Mouse (Mus musculus) limb, embryonic 11.5 days (tissue): Measurements from ENCODE around the gene 1700069L16Rik. TPM values are rescaled to one million over a fixed set of nuclear protein-coding genes. Genes with fewer than 3 reads are reported as not detected.

ENCODE experiments used
- ATAC-seq: fragments of 200-750 bp; cut with Nextera tagmentation; 2 replicates; pipeline ENCODE4 v1.8.0; 2017; ENCODE audit warnings: low read depth; ENCODE audit not compliant: insufficient number of reproducible peaks, low FRiP score, low TSS enrichment
- DNase-seq: peaks from one replicate; pipeline ENCODE4 v3.0.0-alpha.2; 2015; ENCODE audit warnings: low spot score
- H3K27ac ChIP-seq: fragments of 300-500 bp; sonication (generic); replicated peaks from 2 replicates; pipeline ENCODE4 v1.5.1; 2014; ENCODE audit warnings: low read depth, mild to moderate bottlenecking, low read length
- H3K27me3 ChIP-seq: fragments of 300-500 bp; sonication (generic); 2 replicates; pipeline ENCODE4 v1.6.1; 2014; ENCODE audit warnings: mild to moderate bottlenecking, low read length, mixed read lengths; ENCODE audit not compliant: control insufficient read depth, insufficient read depth
- H3K36me3 ChIP-seq: fragments of 300-500 bp; sonication (generic); 2 replicates; pipeline ENCODE4 v1.6.1; 2014; ENCODE audit warnings: mild to moderate bottlenecking, low read length, moderate library complexity, mixed read lengths; ENCODE audit not compliant: control insufficient read depth, insufficient read depth
- H3K4me1 ChIP-seq: fragments of 300-500 bp; sonication (generic); 2 replicates; pipeline ENCODE4 v1.6.1; 2014; ENCODE audit warnings: low read length, mixed read lengths; ENCODE audit not compliant: control insufficient read depth, insufficient read depth
- H3K4me2 ChIP-seq: fragments of 300-500 bp; sonication (generic); 2 replicates; pipeline ENCODE4 v1.6.1; 2014; ENCODE audit warnings: low read depth, mild to moderate bottlenecking, moderate library complexity; ENCODE audit not compliant: severe bottlenecking
- H3K4me3 ChIP-seq: fragments of 300-500 bp; sonication (generic); 2 replicates; pipeline ENCODE4 v1.5.1; 2014; ENCODE audit warnings: low read depth, low read length
- H3K9ac ChIP-seq: fragments of 300-500 bp; sonication (generic); 2 replicates; pipeline ENCODE4 v1.6.1; 2014; ENCODE audit warnings: mild to moderate bottlenecking, low read length
- H3K9me3 ChIP-seq: fragments of 300-500 bp; sonication (generic); 2 replicates; pipeline ENCODE4 v1.6.1; 2016; ENCODE audit warnings: low read length; ENCODE audit not compliant: control insufficient read depth
- WGBS: fragments of 180-500 bp; shearing (Covaris S2); extraction: QIAGEN DNeasy Blood & Tissue Kit; methylation state at CpG from one replicate; pipeline ENCODE4 v1.1.7; 2014; 5-methylcytosine and 5-hydroxymethylcytosine counted together
- polyA plus RNA-seq: library from polyadenylated mRNA; unstranded; fragments of >200 nt; fragmentation: Nextera tagmentation; extraction: Ambion mirVana; gene quantifications from 2 replicates; pipeline ENCODE4 v1.2.1, GENCODE M21; 2014

The 1700069L16Rik gene
- polyA plus RNA-seq, 1 experiment from 2014 or later = not detected

DNA sequence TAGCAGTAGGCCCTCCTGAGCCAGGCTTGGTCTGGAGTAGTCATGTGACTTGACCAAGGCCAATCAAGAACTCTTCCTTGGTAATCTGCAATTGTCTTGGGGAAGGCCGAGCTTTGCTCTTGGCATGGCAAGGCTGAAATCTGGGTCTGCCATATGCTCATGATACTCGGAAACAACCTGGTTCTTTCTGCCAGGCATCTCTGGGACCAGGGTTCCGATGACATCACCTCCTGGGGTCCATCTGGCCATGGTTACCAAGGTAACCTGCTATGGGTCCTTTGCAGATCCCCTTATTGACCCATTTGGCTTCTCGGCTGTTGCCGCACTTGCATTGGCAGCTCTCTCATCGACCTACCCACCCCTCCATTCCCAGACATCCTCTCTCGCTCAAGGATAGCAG lies 3.4 kb upstream of the 1700069L16Rik start:
- H3K27ac ChIP-seq = no peak overlapping the region
- H3K4me1 ChIP-seq = peaks cover 7% of the 10 kb centered on the region; the same call in 1 of the 2 replicates
- DNase-seq = no peak
- no peaks in the 10 kb centered on the region for H3K9me3 ChIP-seq
- H3K4me3 ChIP-seq = no peak overlapping the region
- ATAC-seq = no peak
- no peaks in the 10 kb centered on the region for H3K36me3 ChIP-seq
- 60% methylated on average over 7 of the region's 7 CpGs for WGBS
- H3K4me2 ChIP-seq = no peak overlapping the region
- H3K9ac ChIP-seq = no peak overlapping the region
- no peaks in the 10 kb centered on the region for H3K27me3 ChIP-seq

DNA sequence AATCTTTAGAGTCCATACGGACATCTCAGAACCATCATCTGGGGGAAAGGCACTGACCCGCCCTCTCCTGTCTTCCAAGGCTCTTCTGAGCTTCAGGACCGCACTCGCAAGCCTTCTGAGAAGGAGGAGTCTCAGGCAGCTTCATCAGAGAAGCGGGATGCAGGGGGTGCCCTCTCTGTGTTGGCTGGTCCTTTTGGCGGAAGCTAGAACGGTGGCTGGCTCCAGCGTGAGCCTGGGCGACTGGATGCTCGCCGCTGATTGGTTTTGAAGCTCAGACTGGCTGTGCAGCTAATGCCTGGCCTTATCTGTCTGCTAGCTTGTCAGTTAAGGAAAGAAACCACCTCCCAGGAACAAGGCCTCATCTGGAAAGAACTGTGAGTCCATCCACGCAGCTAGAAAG lies 2.7 kb upstream of the 1700069L16Rik start:
- 66% methylated on average over 12 of the region's 12 CpGs for WGBS
- H3K9me3 ChIP-seq = no peaks in the 10 kb centered on the region
- H3K4me2 ChIP-seq = no peak overlapping the region
- no peaks in the 10 kb centered on the region for H3K36me3 ChIP-seq
- no peak overlapping the region for H3K9ac ChIP-seq
- no peak overlapping the region for H3K27ac ChIP-seq
- no peak overlapping the region for H3K4me3 ChIP-seq
- ATAC-seq (no peak), DNase-seq (no peak)
- H3K4me1 ChIP-seq = peaks cover 7% of the 10 kb centered on the region; the same call in 1 of the 2 replicates
- no peaks in the 10 kb centered on the region for H3K27me3 ChIP-seq

GRCm38 (mm10) chr5:113726618-113727017 lies 2.0 kb upstream of the 1700069L16Rik start:
- H3K9me3 ChIP-seq = no peaks in the 10 kb centered on the region
- DNase-seq = no peak
- no peaks in the 10 kb centered on the region for H3K27me3 ChIP-seq
- WGBS = 74% methylated on average over 6 of the region's 6 CpGs
- no peak for ATAC-seq
- no peak overlapping the region for H3K27ac ChIP-seq
- no peaks in the 10 kb centered on the region for H3K36me3 ChIP-seq
- H3K4me2 ChIP-seq = no peak overlapping the region
- H3K9ac ChIP-seq = no peak overlapping the region
- H3K4me3 ChIP-seq = no peak overlapping the region
- H3K4me1 ChIP-seq = peaks cover 7% of the 10 kb centered on the region; the same call in 1 of the 2 replicates

- 78% methylated on average over 12 of the region's 12 CpGs for WGBS
- peaks cover 7% of the 10 kb centered on the region; the same call in 1 of the 2 replicates for H3K4me1 ChIP-seq
- ATAC-seq (no peak), DNase-seq (no peak)
- H3K27ac ChIP-seq = no peak overlapping the region
- H3K4me3 ChIP-seq = no peak overlapping the region
- no peaks in the 10 kb centered on the region for H3K9me3 ChIP-seq
- H3K9ac ChIP-seq = no peak overlapping the region
- no peak overlapping the region for H3K4me2 ChIP-seq
- H3K27me3 ChIP-seq = no peaks in the 10 kb centered on the region
- H3K36me3 ChIP-seq = no peaks in the 10 kb centered on the region
Observed at GRCm38 (mm10) chr5:113725417-113725816, 845 bp upstream of the 1700069L16Rik start.

GRCm38 (mm10) chr5:113723567-113724237 lies 870 bp downstream of the 1700069L16Rik start:
- Histone ChIP-seq H3K27me3 (no peaks in the 10 kb centered on the region), H3K27ac (no peak overlapping the region), H3K9me3 (no peaks in the 10 kb centered on the region), H3K9ac (no peak overlapping the region), H3K4me1 (peaks cover 2% of the 10 kb centered on the region; the same call in 1 of the 2 replicates), H3K4me2 (no peak overlapping the region), H3K4me3 (no peak overlapping the region), H3K36me3 (no peaks in the 10 kb centered on the region)
- WGBS = 37% methylated on average over 8 of the region's 8 CpGs
- DNase-seq (no peak), ATAC-seq (no peak)

DNA sequence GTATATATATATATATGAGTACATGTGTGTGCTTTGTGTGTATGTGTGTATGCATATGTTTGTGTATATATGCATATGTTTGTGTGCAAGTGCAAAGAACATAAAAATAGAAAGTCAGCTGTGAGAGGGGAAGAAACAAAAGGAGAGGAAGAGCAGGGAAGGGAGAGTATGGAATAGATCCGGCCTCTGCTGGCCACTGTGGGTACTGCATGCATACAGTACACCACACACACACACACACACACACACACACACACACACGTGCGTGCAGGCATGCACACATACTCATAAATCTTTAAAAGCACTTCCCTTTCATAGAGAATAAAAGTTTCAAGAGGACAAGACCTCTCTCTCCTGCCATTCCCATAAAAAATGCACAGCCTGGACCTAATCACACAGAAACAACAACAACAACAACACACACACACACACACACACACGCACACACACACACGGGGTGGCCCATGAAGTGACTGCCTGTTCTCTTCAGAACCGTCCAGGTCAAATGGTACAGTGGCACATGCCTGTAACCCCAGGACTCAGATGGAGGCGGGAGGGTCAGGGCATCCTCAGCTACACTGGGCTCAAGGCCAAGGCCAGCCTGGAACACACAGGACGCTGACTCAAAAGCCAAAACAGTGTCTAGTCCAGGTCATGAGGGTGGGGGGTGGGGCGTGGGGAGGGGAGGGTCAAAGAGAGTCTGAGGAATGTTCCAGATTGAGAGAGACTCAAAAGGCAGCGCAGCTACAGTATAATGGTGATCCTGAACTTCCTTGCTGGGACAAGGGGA lies 2.2 kb downstream of the 1700069L16Rik start:
- H3K4me1 ChIP-seq = peaks cover 2% of the 10 kb centered on the region; the same call in 1 of the 2 replicates
- ATAC-seq (no peak), DNase-seq (no peak)
- H3K4me3 ChIP-seq = no peak overlapping the region
- no peak overlapping the region for H3K27ac ChIP-seq
- H3K27me3 ChIP-seq = no peaks in the 10 kb centered on the region
- H3K9me3 ChIP-seq = no peaks in the 10 kb centered on the region
- H3K36me3 ChIP-seq = no peaks in the 10 kb centered on the region
- 87% methylated on average over 10 of the region's 10 CpGs for WGBS
- H3K9ac ChIP-seq = no peak overlapping the region
- H3K4me2 ChIP-seq = no peak overlapping the region

DNA sequence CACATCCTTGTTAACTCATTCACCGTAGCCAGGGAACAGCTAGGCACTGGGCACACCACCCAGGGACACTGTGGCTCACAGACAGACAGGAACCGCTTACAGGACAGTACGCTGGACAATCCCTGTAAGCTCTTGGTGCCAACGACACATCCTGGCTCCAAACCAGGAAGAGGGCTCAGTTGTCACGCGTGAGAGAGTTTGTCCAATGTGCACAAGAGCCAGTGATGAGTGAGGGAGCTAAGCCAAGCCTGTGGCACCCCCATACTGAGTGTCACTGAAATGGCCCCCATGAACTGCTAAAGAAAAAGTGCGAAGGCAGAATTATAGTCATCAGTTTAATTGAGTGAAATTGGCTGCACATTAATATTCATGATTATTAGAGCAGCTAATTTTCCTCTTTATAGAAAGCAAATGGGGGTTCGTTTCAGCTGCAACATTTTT lies 5.3 kb downstream of the 1700069L16Rik start:
- Histone ChIP-seq H3K4me3 (no peak overlapping the region), H3K4me1 (peaks cover 2% of the 10 kb centered on the region; the same call in 1 of the 2 replicates), H3K27me3 (no peaks in the 10 kb centered on the region), H3K36me3 (no peaks in the 10 kb centered on the region), H3K9ac (no peak overlapping the region), H3K9me3 (no peaks in the 10 kb centered on the region), H3K4me2 (no peak overlapping the region), H3K27ac (no peak overlapping the region)
- DNase-seq (no peak), ATAC-seq (no peak)
- 88% methylated on average over 8 of the region's 8 CpGs for WGBS

GRCm38 (mm10) chr5:113716581-113717388 lies 7.8 kb downstream of the 1700069L16Rik start:
- ATAC-seq (0 out of 2 replicates have a peak, but pooled peaks have one; percentile 51), DNase-seq (peak; percentile 82)
- Histone ChIP-seq H3K4me2 (no peak overlapping the region), H3K4me3 (no peak overlapping the region), H3K9me3 (no peaks in the 10 kb centered on the region), H3K9ac (no peak overlapping the region), H3K36me3 (no peaks in the 10 kb centered on the region), H3K4me1 (no peaks in the 10 kb centered on the region), H3K27ac (no peak overlapping the region), H3K27me3 (no peaks in the 10 kb centered on the region)
- 12% methylated on average over 12 of the region's 12 CpGs for WGBS
